Mouse (Mus musculus) lung, postnatal 0 days (tissue): ENCODE data around the gene Atp1a4. TPM values are rescaled to one million over a fixed set of nuclear protein-coding genes. Genes with fewer than 3 reads are reported as not detected.

Experiments used
- ATAC-seq: fragments of 200-750 bp; cut with Nextera tagmentation; 2 replicates; pipeline ENCODE4 v1.8.0; 2017; ENCODE audit warnings: moderate library complexity
- DNase-seq: peaks from one replicate; pipeline ENCODE4 v3.0.0-alpha.2; 2016; ENCODE audit warnings: low spot score
- H3K27ac ChIP-seq: fragments of 300-500 bp; sonication (generic); 2 replicates; pipeline ENCODE4 v1.5.1; 2014; ENCODE audit warnings: antibody characterized with exemption, mild to moderate bottlenecking, low read length, mixed read lengths
- H3K27me3 ChIP-seq: fragments of 300-500 bp; sonication (generic); replicated peaks from 2 replicates; pipeline ENCODE4 v1.6.1; 2014; ENCODE audit warnings: low read length, mixed read lengths; ENCODE audit not compliant: insufficient read depth
- H3K36me3 ChIP-seq: fragments of 300-500 bp; sonication (generic); 2 replicates; pipeline ENCODE4 v1.6.1; 2014; ENCODE audit warnings: low read length, mixed read lengths; ENCODE audit not compliant: insufficient read depth
- H3K4me1 ChIP-seq: fragments of 300-500 bp; sonication (generic); 2 replicates; pipeline ENCODE4 v1.6.1; 2014; ENCODE audit warnings: antibody characterized with exemption, low read depth, low read length, mixed read lengths; ENCODE audit not compliant: insufficient read depth
- H3K4me2 ChIP-seq: fragments of 300-500 bp; sonication (generic); replicated peaks from 2 replicates; pipeline ENCODE4 v1.6.1; 2014; ENCODE audit warnings: low read depth, mild to moderate bottlenecking, low read length, moderate library complexity, mixed read lengths
- H3K4me3 ChIP-seq: fragments of 300-500 bp; sonication (generic); 2 replicates; pipeline ENCODE4 v1.5.1; 2014; ENCODE audit warnings: low read depth, low read length
- H3K9ac ChIP-seq: fragments of 300-500 bp; sonication (generic); replicated peaks from 2 replicates; pipeline ENCODE4 v1.6.1; 2014; ENCODE audit warnings: low read depth, mild to moderate bottlenecking
- H3K9me3 ChIP-seq: fragments of 300-500 bp; sonication (generic); 2 replicates; pipeline ENCODE4 v1.6.1; 2016; ENCODE audit warnings: low read length, mixed read lengths
- CTCF ChIP-seq: IDR thresholded peaks from 2 replicates; pipeline ENCODE4 v1.5.1; 2016; ENCODE audit warnings: antibody characterized with exemption, mild to moderate bottlenecking
- EP300 ChIP-seq: IDR thresholded peaks from 2 replicates; pipeline ENCODE4 v1.6.1; 2016; ENCODE audit warnings: antibody characterized with exemption, mild to moderate bottlenecking, control low read depth
- WGBS: fragments of 180-500 bp; shearing (Covaris S2); extraction: QIAGEN DNeasy Blood & Tissue Kit; methylation state at CpG from one replicate; pipeline ENCODE4 v1.1.7; 2014; 5-methylcytosine and 5-hydroxymethylcytosine counted together
- polyA plus RNA-seq: library from polyadenylated mRNA; unstranded; fragments of >200 nt; fragmentation: Nextera tagmentation; extraction: Ambion mirVana; gene quantifications from 2 replicates; pipeline ENCODE4 v1.2.1, GENCODE M21; 2015

The Atp1a4 gene
- polyA plus RNA-seq, 1 experiment from 2014 or later: 0.04 TPM

DNA sequence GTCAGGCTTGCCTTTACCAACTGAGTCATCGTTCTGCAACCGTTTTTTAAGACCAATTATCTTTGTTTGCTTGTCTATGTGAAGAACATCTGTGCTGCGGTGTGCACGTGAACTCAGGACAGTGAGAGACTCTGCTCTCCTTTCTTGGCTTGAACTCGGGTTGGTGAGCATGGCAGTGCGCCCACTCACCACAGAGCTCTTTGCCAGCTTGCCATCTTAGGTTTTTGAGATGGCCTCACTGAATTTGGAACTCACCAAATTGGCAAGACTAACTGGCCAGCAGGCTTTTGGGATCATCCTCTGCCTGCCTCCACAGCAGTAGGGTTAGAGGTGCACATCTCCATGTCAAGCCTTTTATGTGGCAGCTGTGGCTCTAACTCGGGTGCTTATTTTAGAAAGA lies 80.4 kb downstream of the Atp1a4 start:
- H3K27ac ChIP-seq: no peak overlapping the region
- TF ChIP-seq CTCF (no peak), EP300 (no peak)
- no peak overlapping the region for H3K4me3 ChIP-seq
- H3K4me1 ChIP-seq: no peaks in the 10 kb centered on the region
- no peak overlapping the region for H3K4me2 ChIP-seq
- H3K36me3 ChIP-seq: peaks cover 28% of the 10 kb centered on the region
- ATAC-seq (no peak), DNase-seq (no peak)
- no peaks in the 10 kb centered on the region for H3K9me3 ChIP-seq
- H3K27me3 ChIP-seq: no peaks in the 10 kb centered on the region
- 80% methylated on average over 7 of the region's 7 CpGs for WGBS
- H3K9ac ChIP-seq: no peak overlapping the region

Other genes starting within 250 kb of the Atp1a4 start
- 6.2 and 6.9 TPM in 2 replicates for gene Vangl2, start 230.0 kb downstream of the Atp1a4 start, polyA plus RNA-seq
- gene Nhlh1, start 200.8 kb downstream of the Atp1a4 start, polyA plus RNA-seq: not detected in 2 replicates
- gene Copa, start 175.9 kb downstream of the Atp1a4 start, polyA plus RNA-seq: 99.1 and 111 TPM in 2 replicates
- 103 and 108 TPM in 2 replicates for gene Ncstn, start 175.6 kb downstream of the Atp1a4 start, polyA plus RNA-seq
- 74.5 and 74.9 TPM in 2 replicates for gene Pex19, start 131.7 kb downstream of the Atp1a4 start, polyA plus RNA-seq
- gene Dcaf8, start 110.3 kb downstream of the Atp1a4 start, polyA plus RNA-seq: 93.7 and 96.6 TPM in 2 replicates
- gene Pea15a, start 51.6 kb downstream of the Atp1a4 start, polyA plus RNA-seq: 114 and 118 TPM in 2 replicates
- 2.5 TPM in 2 replicates for gene Casq1, start 38.5 kb downstream of the Atp1a4 start, polyA plus RNA-seq
- gene Igsf8, start 3.2 kb upstream of the Atp1a4 start, polyA plus RNA-seq: 30.0 and 32.4 TPM in 2 replicates
- gene Atp1a2, start 39.6 kb upstream of the Atp1a4 start, polyA plus RNA-seq: 15.3 and 17.0 TPM in 2 replicates
- not detected in 2 replicates for gene Kcnj9, start 70.9 kb upstream of the Atp1a4 start, polyA plus RNA-seq
- 0.04 TPM in 2 replicates for gene Kcnj10, start 82.8 kb upstream of the Atp1a4 start, polyA plus RNA-seq
- 3.5 and 3.9 TPM in 2 replicates for gene Pigm, start 118.1 kb upstream of the Atp1a4 start, polyA plus RNA-seq
- 4.7 and 5.3 TPM in 2 replicates for gene Slamf9, start 216.9 kb upstream of the Atp1a4 start, polyA plus RNA-seq
- gene Igsf9, start 223.4 kb upstream of the Atp1a4 start, polyA plus RNA-seq: 1.1 and 1.3 TPM in 2 replicates
- 739 and 823 TPM in 2 replicates for gene Tagln2, start 241.6 kb upstream of the Atp1a4 start, polyA plus RNA-seq